Mouse (Mus musculus): ENCODE results near the gene Osbpl3.

Gene Osbpl3

GRCm38 (mm10) chr6:50452220-50452619 lies 3.8 kb downstream of the Osbpl3 start:
- no peak for DNase-seq (ENCODE audit: low spot score)

GRCm38 (mm10) chr6:50445616-50446015 lies 10.4 kb downstream of the Osbpl3 start:
- DNase-seq (ENCODE audit: low spot score), result no peak

DNA sequence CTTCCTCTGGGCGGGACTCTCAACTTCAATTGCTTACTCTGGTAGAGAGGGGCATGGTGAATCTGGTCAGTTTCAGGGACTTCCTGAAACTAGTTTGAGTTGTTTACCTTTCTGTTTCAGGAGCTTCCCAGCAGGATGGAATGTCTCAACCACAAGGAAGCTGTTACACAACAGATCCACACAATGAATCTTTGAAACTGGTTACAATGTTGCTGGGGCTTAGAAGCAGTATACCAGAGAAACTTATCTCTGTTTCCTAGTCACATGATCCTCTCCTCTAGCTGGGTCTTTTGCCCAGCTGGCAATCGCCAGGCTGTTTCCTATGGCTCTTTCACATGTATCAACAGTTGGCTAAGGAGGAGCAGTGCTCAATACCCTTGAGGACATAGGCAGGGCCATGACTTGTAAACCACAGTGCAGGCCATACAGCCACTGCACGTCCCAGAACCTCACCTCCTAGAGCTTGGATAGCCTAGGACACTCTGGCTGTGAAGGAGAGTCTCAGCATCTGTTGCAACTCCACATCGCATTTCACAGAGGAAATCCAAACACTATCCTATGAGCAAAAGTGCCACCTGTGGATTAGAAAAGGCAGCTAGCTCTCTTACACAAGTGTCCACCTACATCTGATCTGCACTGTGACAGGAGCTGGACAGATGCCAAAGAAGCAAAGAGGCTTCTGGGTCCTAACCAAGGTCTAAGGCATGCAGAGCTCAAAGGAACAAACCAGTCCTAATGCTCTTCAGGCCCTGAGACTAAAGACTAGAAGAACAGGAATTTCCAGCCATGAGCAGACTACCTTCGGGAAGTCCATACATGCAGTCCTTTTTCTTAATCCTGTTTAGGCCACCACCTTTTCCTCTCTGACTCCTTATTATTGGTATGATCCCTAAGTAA lies 14.8 kb downstream of the Osbpl3 start:
- no peak for DNase-seq (ENCODE audit: low spot score)

DNA sequence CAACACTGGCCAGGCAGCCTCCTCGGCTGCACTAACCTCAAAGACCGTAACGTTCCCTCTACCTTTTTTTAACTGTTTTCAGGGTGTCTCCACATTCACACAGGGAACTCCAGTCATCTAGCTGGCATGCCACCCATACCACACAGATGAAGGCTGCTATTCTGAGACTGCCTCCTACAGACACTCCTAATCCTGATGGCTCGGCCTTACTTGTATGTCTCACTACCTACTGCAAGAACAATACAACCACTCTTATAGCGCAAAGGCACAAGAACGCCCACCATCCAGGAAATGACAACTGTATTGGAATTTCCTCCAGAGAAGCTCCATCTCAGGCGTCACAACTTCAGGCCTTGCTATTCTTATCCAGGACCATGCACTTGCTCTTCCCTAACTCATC lies 15.8 kb downstream of the Osbpl3 start:
- no peak for DNase-seq (ENCODE audit: low spot score)

- DNase-seq (ENCODE audit: low spot score), result peak; percentile 7
Observed at GRCm38 (mm10) chr6:50438900-50439299, 17.1 kb downstream of the Osbpl3 start.

- no peak for DNase-seq (ENCODE audit: low spot score)
Observed at GRCm38 (mm10) chr6:50437815-50438214, 18.2 kb downstream of the Osbpl3 start.

DNA sequence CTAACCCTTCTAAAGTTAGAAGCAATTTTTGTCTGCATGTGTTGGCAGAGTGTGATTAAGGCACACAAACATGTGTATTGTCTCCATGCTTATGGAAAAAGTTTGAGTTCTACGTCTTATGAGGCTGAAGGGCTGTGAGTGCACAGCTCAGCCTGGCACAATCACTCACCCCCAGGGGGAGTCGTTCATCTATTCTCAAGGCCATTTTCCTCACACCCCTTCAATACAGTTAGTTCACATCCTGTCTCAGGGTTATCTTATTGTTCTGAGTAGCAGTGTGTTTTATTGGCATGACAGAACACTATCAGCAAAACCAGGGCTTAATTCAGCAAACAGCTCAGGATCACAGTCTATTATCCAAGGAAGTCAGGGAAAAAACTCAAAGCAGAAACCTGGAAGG lies 19.3 kb downstream of the Osbpl3 start:
- no peak for DNase-seq (ENCODE audit: low spot score)

DNA sequence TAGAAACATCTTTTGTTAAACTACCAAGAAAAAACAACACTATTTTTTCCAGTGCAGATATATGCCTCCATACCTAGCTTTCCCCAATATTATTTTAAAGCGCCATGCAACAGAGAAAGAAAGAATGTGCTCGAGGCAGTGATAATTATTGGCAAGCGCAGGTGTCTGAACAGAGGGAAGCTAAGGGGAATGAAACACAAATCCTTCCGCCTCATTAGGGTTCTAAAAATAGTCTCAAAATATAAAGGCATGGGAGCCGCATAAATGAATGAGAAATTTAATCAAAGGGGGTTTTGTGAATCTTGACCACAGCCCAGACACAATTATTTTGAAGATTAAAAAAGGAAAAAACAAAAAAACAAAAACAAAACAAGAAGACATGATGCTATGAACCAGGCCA lies 23.5 kb downstream of the Osbpl3 start:
- no peak for DNase-seq (ENCODE audit: low spot score)

DNA sequence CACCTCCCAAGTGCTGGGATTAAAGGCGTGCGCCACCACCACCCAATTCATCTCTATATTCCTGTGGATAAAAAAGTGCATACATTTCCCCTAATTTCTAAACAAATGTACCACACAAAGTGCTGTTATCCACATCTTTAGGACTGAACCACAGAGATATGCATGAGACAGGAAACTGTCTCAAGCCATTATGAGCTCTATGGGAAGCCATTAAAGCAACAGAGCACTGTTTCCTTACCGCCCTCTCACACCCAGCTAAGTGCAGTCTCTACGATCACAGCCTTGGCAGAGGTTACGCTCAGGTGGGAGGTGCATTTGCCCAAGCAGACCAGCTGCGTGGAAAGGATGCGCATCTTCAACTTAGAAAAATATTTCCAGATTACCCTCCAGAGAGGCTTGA lies 26.7 kb downstream of the Osbpl3 start:
- no peak for DNase-seq (ENCODE audit: low spot score)

GRCm38 (mm10) chr6:50427051-50427732 lies 28.8 kb downstream of the Osbpl3 start:
- no peak for DNase-seq (ENCODE audit: low spot score)

- no peak for DNase-seq (ENCODE audit: low spot score)
Observed at GRCm38 (mm10) chr6:50426571-50426970, 29.4 kb downstream of the Osbpl3 start.

GRCm38 (mm10) chr6:50424271-50424670 lies 31.7 kb downstream of the Osbpl3 start:
- DNase-seq (ENCODE audit: low spot score), result no peak

GRCm38 (mm10) chr6:50420413-50420812 lies 35.6 kb downstream of the Osbpl3 start:
- no peak for DNase-seq (ENCODE audit: low spot score)

DNA sequence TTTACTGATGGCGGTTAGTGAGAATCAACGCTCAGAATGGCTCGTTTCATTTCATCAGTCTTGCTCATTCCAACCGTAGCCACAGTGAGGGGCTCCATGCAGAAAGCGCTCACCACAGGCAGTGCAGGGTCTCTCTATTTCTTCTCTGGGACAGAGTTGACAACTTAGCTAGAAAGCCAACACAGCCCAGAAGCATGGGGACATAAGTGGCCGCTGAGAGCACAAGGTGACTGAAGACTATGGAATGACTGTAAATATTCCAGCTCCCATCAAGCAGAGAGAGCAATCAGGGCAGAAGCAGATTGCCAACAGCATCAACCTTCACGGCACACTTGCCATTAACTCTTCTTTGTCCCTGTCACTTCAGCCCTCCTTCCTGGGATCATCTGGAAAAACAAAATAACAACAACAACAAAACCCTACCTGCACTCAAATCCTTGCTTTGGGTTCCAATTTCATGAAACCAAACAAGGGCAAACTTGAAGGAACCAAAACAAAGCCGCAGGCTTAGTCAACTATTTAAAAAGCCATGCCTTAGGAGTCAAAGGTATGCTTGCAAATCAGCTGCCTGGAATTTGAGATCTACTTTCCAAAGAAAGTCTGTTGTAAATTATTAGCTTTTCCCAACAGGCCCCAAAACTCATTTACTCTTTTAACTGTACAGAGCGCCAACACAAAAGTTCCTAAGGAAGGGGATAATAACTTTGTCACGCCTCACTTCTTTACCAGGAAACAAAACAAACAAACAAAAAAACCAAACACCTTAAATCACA lies 36.3 kb downstream of the Osbpl3 start:
- no peak for DNase-seq (ENCODE audit: low spot score)

DNA sequence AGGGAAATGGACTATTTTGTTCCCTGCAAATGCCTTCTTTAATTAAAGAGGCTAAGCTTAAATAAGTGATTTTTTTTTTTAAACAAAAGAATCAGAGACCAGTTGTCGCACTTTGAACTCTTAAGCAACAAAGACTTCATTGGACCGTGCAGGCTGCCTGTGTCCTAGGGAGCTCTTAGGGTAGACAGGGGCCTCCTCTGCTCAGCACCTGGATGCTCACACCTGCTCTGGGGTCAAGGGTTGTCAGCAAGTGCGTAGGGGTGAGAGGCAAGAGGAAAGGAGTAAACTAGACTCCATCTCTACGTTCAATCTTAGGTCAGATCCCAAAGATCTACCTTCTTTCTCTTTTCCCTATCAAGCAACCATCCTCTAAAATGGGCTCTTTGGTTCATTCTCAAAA lies 37.0 kb downstream of the Osbpl3 start:
- no peak for DNase-seq (ENCODE audit: low spot score)

GRCm38 (mm10) chr6:50416854-50417253 lies 39.1 kb downstream of the Osbpl3 start:
- DNase-seq (ENCODE audit: low spot score), result no peak

DNA sequence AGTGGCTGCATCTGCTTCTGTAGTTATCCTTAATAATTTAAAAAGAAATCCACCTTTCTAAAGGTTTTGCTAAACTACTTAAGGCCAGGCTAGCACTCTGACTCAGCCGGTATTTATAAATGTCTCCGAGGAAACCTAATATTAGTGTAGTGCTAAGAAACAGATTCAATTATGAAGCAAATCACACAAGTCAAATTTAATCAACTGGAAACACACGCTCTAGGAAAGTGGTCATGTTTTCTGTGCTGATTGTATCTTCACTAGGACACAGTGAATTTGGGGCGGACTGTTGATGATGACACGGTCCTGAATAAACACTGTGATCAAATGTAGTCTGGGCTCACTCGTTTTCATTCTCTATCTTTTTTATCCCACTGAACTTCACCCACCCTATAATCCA lies 40.6 kb downstream of the Osbpl3 start:
- DNase-seq (ENCODE audit: low spot score), result no peak

DNA sequence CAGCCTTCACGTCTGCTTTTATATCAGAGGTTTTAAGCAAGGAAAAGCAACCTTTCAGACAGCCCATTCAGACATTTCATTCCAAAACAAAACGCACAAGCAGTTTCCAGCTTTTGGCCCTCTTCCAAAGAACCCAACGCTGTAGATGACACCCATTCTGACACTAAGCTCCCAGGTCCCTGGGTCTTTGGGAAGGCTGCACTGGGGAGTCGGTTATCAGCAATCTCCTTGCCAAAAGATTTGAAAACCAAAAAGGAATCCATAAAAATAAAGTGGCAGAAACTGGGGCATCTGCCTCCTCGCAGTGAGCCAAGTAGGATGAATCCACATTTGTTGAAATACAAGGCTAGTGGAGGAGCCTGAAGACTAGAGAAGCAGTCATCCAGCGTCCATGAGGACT lies 41.5 kb downstream of the Osbpl3 start:
- peak; percentile 19 for DNase-seq (ENCODE audit: low spot score)

DNA sequence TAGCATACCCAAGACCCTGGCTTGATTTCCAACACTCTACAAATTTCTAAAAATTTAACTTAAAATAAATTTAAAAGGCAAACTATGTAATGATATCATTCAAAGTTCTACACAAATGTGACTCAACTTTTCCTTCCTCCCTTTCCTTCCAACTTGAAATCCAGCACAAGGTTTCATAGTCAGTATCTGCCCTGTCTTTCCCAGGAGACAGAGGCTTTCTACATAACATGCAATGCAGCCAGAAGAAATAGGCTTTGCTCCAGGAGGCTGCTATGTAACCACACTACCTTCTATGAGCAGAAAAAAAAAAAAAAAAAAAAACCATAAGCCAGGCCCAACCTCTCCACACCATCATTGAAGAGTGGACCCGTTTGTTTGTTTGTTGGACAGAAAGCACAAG lies 42.6 kb downstream of the Osbpl3 start:
- no peak for DNase-seq (ENCODE audit: low spot score)

DNA sequence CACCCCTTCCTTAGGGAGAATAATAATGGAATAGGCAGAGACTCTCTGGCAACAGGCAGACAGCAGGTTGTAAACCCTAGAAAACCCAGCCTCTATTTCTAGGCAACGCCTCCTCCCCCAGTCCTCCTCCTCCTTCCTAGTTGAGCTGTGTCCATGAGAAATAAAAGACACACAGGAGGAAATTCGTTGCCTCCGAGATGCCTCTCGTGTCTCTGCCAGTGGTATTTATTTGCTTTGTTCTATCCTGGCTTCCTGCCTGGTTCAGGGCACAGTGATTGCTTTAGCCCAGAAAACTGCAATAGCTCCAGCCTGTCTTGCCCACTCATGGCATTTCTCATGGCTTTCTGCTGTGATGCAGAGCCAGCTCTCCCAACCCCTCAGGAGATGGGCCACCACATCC lies 43.8 kb downstream of the Osbpl3 start:
- DNase-seq (ENCODE audit: low spot score), result peak; percentile 33

GRCm38 (mm10) chr6:50404698-50405097 lies 51.3 kb downstream of the Osbpl3 start:
- DNase-seq (ENCODE audit: low spot score), result no peak

DNA sequence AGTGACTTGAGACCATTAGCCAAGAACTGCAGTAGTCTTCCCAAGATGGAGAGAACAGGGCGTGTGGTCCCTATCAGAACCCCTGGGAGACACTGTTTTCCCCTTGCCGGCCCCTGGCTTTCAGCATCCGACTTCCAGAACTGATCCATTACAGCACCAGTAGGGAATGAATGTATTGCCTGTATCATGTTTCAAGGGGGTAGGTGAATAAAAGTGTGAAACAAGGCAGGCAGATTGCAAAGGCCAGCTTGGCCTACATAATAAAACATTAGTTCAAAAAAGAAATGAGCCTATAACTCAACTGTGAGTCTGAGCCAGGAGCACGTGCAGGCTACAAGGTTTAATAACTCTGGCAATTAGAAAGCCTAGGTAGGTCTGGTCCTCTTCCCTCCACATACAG lies 52.5 kb downstream of the Osbpl3 start:
- no peak for DNase-seq (ENCODE audit: low spot score)

GRCm38 (mm10) chr6:50402872-50403271 lies 53.1 kb downstream of the Osbpl3 start:
- DNase-seq (ENCODE audit: low spot score), result no peak
